Mouse (Mus musculus): Measurements from ENCODE around the gene Calcoco1. TPM values are rescaled to one million over a fixed set of nuclear protein-coding genes. Genes with fewer than 3 reads are reported as not detected.

The Calcoco1 gene
- polyA plus RNA-seq (2016; fragmentation: Nextera tagmentation; extraction: Ambion mirVana), result 41.4 and 42.4 TPM in 2 replicates

- Histone ChIP-seq H3K9ac (replicated peaks) (peak within 1 kb of the TSS; percentile 68), H3K4me3 (peak within 1 kb of the TSS; percentile 60), H3K27me3 (no peaks in the 10 kb centered on the region), H3K4me2 (replicated peaks) (peak within 1 kb of the TSS; percentile 73), H3K36me3 (peaks cover 26% of the 10 kb centered on the region), H3K4me1 (peaks cover 13% of the 10 kb centered on the region), H3K9me3 (no peaks in the 10 kb centered on the region), H3K27ac (replicated peaks) (no peak within 1 kb of the TSS)
- WGBS, result under 1% methylated on average over 27 of the region's 27 CpGs
- peak; percentile 99 for ATAC-seq (ENCODE audit: low FRiP score, low read depth)
These were observed at the start of gene Calcoco1 for GRCm38 (mm10) chr15:102721980-102722475. Gene Calcoco1, minus strand, starts transcription at chr15:102722178.

GRCm38 (mm10) chr15:102770866-102771265 is 48.9 kb upstream of the Calcoco1 start:
- Histone ChIP-seq H3K27ac (replicated peaks) (no peak overlapping the region), H3K27me3 (peaks cover 3% of the 10 kb centered on the region; the same call in 1 of the 2 replicates), H3K36me3 (no peaks in the 10 kb centered on the region), H3K4me1 (no peaks in the 10 kb centered on the region), H3K4me2 (replicated peaks) (no peak overlapping the region), H3K9me3 (no peaks in the 10 kb centered on the region), H3K9ac (replicated peaks) (no peak overlapping the region), H3K4me3 (no peak overlapping the region)
- 40% methylated on average over 7 of the region's 7 CpGs for WGBS
- ATAC-seq (ENCODE audit: low FRiP score, low read depth), result no peak

GRCm38 (mm10) chr15:102765207-102765606 is 43.2 kb upstream of the Calcoco1 start:
- H3K4me2 ChIP-seq (replicated peaks), result no peak overlapping the region
- peaks cover 48% of the 10 kb centered on the region for H3K27me3 ChIP-seq
- no peak overlapping the region for H3K27ac ChIP-seq (replicated peaks)
- no peaks in the 10 kb centered on the region for H3K36me3 ChIP-seq
- no peak overlapping the region for H3K4me3 ChIP-seq
- no peaks in the 10 kb centered on the region for H3K9me3 ChIP-seq
- WGBS, result 69% methylated on average over 2 of the region's 2 CpGs
- no peak overlapping the region for H3K9ac ChIP-seq (replicated peaks)
- ATAC-seq (ENCODE audit: low FRiP score, low read depth), result no peak
- peaks cover 4% of the 10 kb centered on the region; the same call in 1 of the 2 replicates for H3K4me1 ChIP-seq

GRCm38 (mm10) chr15:102761745-102762378 is 39.9 kb upstream of the Calcoco1 start:
- no peaks in the 10 kb centered on the region for H3K36me3 ChIP-seq
- no peak overlapping the region for H3K4me2 ChIP-seq (replicated peaks)
- H3K4me1 ChIP-seq, result peaks cover 4% of the 10 kb centered on the region; the same call in 1 of the 2 replicates
- no peak overlapping the region for H3K27ac ChIP-seq (replicated peaks)
- H3K27me3 ChIP-seq, result peaks cover 72% of the 10 kb centered on the region
- no peak overlapping the region for H3K9ac ChIP-seq (replicated peaks)
- no peak overlapping the region for H3K4me3 ChIP-seq
- no peaks in the 10 kb centered on the region for H3K9me3 ChIP-seq
- peak; percentile 41 for ATAC-seq (ENCODE audit: low FRiP score, low read depth)
- 8% methylated on average over 7 of the region's 7 CpGs for whole genome bisulfite sequencing

GRCm38 (mm10) chr15:102757686-102758085 is 35.7 kb upstream of the Calcoco1 start:
- Histone ChIP-seq H3K4me1 (peaks cover 17% of the 10 kb centered on the region), H3K9ac (replicated peaks) (no peak overlapping the region), H3K27ac (replicated peaks) (no peak overlapping the region), H3K9me3 (no peaks in the 10 kb centered on the region), H3K27me3 (peaks cover 82% of the 10 kb centered on the region), H3K36me3 (no peaks in the 10 kb centered on the region), H3K4me2 (replicated peaks) (no peak overlapping the region), H3K4me3 (no peak overlapping the region)
- no peak for ATAC-seq (ENCODE audit: low FRiP score, low read depth)
- 96% methylated on average over 1 of the region's 1 CpGs for WGBS

DNA sequence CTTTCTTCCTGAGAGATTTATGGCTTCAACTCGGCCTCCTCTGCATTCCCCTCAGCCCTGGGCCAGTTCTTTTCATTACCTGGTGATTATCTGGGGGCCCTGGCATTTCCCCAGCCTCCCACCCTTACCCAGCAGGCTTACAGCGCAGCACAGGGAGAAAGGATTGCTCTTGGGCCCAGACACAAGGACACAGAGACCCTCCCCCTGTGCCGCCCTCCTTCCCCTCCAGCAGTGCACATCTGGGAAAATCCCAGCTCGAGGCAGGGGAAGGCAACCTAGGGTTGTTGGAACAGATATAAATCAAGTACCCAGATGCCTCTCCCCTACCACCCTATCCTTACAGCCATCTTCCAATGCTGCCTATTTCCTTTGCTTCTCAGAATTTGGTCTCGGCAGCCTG is 33.1 kb upstream of the Calcoco1 start:
- Histone ChIP-seq H3K4me3 (no peak overlapping the region), H3K9ac (replicated peaks) (no peak overlapping the region), H3K27ac (replicated peaks) (no peak overlapping the region), H3K9me3 (no peaks in the 10 kb centered on the region), H3K4me1 (peaks cover 13% of the 10 kb centered on the region), H3K4me2 (replicated peaks) (no peak overlapping the region), H3K27me3 (peaks cover 88% of the 10 kb centered on the region), H3K36me3 (no peaks in the 10 kb centered on the region)
- no peak for ATAC-seq (ENCODE audit: low FRiP score, low read depth)
- WGBS, result 46% methylated on average over 5 of the region's 5 CpGs

GRCm38 (mm10) chr15:102754361-102754760 is 32.4 kb upstream of the Calcoco1 start:
- H3K27me3 ChIP-seq, result peaks cover 88% of the 10 kb centered on the region
- no peak overlapping the region for H3K9ac ChIP-seq (replicated peaks)
- H3K36me3 ChIP-seq, result no peaks in the 10 kb centered on the region
- H3K4me1 ChIP-seq, result peaks cover 13% of the 10 kb centered on the region
- H3K27ac ChIP-seq (replicated peaks), result no peak overlapping the region
- ATAC-seq (ENCODE audit: low FRiP score, low read depth), result no peak
- H3K4me3 ChIP-seq, result no peak overlapping the region
- no peak overlapping the region for H3K4me2 ChIP-seq (replicated peaks)
- H3K9me3 ChIP-seq, result no peaks in the 10 kb centered on the region
- WGBS, result 60% methylated on average over 7 of the region's 7 CpGs

DNA sequence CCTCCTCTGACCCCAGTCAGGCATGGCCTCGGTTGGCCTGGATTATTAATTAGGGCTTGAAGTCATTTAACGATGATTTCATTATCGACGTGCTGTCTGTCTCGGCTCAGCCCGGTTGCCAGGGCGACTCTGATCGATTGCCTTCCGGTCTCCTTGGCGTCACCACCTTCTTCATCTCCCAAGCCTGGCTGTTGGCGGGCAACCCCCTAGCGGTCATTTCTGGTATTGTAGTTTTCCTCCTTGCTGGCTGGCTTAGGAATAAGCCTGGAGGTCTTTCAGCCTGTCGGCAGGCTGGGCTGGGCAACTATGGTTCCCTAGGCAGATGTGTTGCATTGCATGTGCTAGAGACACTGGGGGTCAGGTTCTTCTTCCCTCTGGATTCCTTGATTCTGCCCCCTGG is 31.2 kb upstream of the Calcoco1 start:
- Histone ChIP-seq H3K4me3 (no peak overlapping the region), H3K27me3 (peaks cover 87% of the 10 kb centered on the region)

GRCm38 (mm10) chr15:102752164-102752563 is 30.2 kb upstream of the Calcoco1 start:
- H3K27me3 ChIP-seq, result peaks cover 93% of the 10 kb centered on the region

More for the DNA sequence above, 31.2 kb upstream of the Calcoco1 start:
- peak overlapping the region; percentile 17; the same call in 1 of the 2 replicates for H3K4me2 ChIP-seq (replicated peaks)
- WGBS, result 5% methylated on average over 13 of the region's 13 CpGs
- no peak overlapping the region for H3K27ac ChIP-seq (replicated peaks)
- peak; percentile 67 for ATAC-seq (ENCODE audit: low FRiP score, low read depth)
- H3K4me1 ChIP-seq, result peaks cover 14% of the 10 kb centered on the region
- no peaks in the 10 kb centered on the region for H3K9me3 ChIP-seq
- H3K36me3 ChIP-seq, result no peaks in the 10 kb centered on the region
- H3K9ac ChIP-seq (replicated peaks), result no peak overlapping the region

DNA sequence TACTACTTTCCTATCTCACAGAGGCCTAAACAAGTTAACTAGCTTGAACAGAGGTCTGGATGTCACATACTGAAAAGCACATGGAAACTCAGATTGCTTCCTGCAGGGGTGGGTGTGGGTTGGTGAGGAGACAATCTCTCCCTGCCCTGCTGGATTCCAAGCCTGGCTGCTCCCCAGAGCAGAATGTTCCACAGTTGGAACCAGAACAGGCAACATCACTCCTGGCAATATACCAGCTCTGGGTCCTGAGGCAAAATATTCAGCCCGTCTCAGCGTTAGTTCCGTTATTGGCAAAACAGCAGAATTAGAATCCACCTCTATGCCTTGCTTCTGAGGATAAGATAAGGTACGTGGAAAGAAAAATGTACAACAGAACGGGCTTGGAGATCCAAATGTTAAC is 28.3 kb upstream of the Calcoco1 start:
- ATAC-seq (ENCODE audit: low FRiP score, low read depth), result no peak
- Histone ChIP-seq H3K9ac (replicated peaks) (no peak overlapping the region), H3K4me2 (replicated peaks) (no peak overlapping the region), H3K36me3 (no peaks in the 10 kb centered on the region), H3K9me3 (no peaks in the 10 kb centered on the region), H3K27me3 (peaks cover 97% of the 10 kb centered on the region), H3K4me3 (no peak overlapping the region), H3K27ac (replicated peaks) (no peak overlapping the region), H3K4me1 (peaks cover 43% of the 10 kb centered on the region)
- WGBS, result 80% methylated on average over 5 of the region's 5 CpGs

More at GRCm38 (mm10) chr15:102752164-102752563, 30.2 kb upstream of the Calcoco1 start:
- Histone ChIP-seq H3K9me3 (no peaks in the 10 kb centered on the region), H3K4me1 (peaks cover 24% of the 10 kb centered on the region), H3K4me2 (replicated peaks) (no peak overlapping the region), H3K27ac (replicated peaks) (no peak overlapping the region), H3K9ac (replicated peaks) (no peak overlapping the region), H3K4me3 (no peak overlapping the region), H3K36me3 (no peaks in the 10 kb centered on the region)
- 82% methylated on average over 1 of the region's 1 CpGs for WGBS
- ATAC-seq (ENCODE audit: low FRiP score, low read depth), result no peak

DNA sequence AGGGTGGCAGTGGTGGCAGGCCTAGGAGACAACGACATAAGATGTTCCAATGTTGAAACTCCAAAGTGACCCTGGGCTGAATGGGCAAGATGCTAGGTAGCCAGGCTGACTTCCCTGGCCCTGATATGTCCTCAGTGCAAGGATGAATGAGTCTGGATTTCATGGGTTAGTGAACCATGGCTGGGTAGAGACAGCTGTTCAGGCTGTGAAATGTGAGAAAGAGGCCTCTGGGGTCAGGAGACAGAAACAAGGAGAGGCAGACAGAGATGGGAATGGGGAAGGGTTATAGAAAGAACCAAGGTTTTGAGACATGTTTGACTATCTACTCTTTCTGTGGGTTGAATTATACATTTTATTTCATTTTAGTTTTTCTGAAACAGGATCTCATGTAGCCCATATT is 27.1 kb upstream of the Calcoco1 start:
- Histone ChIP-seq H3K36me3 (no peaks in the 10 kb centered on the region), H3K9ac (replicated peaks) (no peak overlapping the region), H3K4me3 (no peak overlapping the region), H3K27me3 (peaks cover 97% of the 10 kb centered on the region), H3K4me2 (replicated peaks) (no peak overlapping the region), H3K4me1 (peaks cover 48% of the 10 kb centered on the region), H3K27ac (replicated peaks) (no peak overlapping the region), H3K9me3 (no peaks in the 10 kb centered on the region)
- no peak for ATAC-seq (ENCODE audit: low FRiP score, low read depth)
- 63% methylated on average over 1 of the region's 1 CpGs for WGBS

DNA sequence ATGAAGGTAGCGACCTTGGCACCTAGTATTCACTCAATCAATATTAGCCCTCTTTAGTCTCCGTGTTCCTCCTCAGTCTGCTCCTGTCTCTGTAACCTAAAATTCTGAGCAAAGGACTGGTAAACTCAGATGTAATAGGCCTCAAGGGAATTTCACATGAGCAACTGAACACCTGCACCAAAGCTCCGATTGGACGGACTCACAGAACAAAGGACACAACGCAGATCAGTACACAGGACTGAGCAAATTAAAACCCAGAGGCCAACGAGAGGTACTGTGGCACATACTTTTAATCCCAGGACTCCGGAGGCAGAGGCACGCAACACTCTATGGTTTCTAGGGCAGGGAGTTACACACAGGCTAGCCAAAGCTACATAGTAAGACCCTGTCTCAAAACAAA is 25.9 kb upstream of the Calcoco1 start:
- Histone ChIP-seq H3K27me3 (peaks cover 98% of the 10 kb centered on the region), H3K27ac (replicated peaks) (peak overlapping the region; percentile 93), H3K9me3 (no peaks in the 10 kb centered on the region), H3K4me2 (replicated peaks) (peak overlapping the region; percentile 81), H3K4me1 (peaks cover 51% of the 10 kb centered on the region), H3K9ac (replicated peaks) (peak overlapping the region; percentile 69), H3K4me3 (no peak overlapping the region), H3K36me3 (no peaks in the 10 kb centered on the region)
- no peak for ATAC-seq (ENCODE audit: low FRiP score, low read depth)
- 14% methylated on average over 8 of the region's 8 CpGs for WGBS
